Mouse (Mus musculus): ENCODE results near the gene Eml2.

DNA sequence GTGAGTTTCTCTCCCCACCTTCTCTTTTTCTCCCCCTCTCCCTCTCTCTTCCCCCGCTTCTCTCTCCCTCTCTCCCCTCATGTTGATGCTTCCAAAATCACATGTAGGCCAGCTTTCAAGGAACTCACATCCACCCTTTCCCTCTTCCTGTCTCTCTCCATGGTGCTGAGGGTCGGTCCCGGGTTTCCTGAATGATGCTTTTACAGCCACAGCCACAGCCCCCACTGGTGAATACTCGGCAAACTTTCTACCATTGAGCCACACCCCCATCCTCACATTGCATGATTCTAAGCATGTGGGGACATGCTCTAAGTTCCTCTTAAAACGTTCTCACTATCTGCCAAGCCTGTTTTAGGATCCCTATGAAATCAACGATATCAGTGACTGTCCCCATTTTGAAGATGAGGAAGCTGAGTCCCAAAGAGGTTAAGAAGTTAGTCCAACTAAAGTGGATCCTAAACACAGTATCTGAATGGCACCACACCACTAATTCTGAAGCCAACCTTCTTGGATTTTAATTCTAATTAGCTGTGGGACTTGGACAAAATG is 28.6 kb upstream of the Eml2 start:
- TF ChIP-seq POLR2A (IDR thresholded peaks at IDR 0.05; ENCODE audit: low read depth, low read length) (no peak), CTCF (IDR thresholded peaks at IDR 0.05; ENCODE audit: extremely low read depth, insufficient read length, insufficient replicate concordance, low read depth, low read length) (no peak)
